Mouse (Mus musculus) heart, embryonic 15.5 days (tissue): ENCODE data around the gene Trim38. TPM values are rescaled to one million over a fixed set of nuclear protein-coding genes. Genes with fewer than 3 reads are reported as not detected.
"Not testable (repeated sequence)": the region's sequence is repeated elsewhere in the genome, so short reads cannot be mapped to it uniquely, and the experiment has no call there.

Source experiments
- ATAC-seq: fragments of 200-750 bp; cut with Nextera tagmentation; replicated peaks from 2 replicates; pipeline ENCODE4 v1.8.0; 2017; ENCODE audit warnings: low read depth, moderate TSS enrichment; ENCODE audit not compliant: insufficient number of reproducible peaks, insufficient read depth, low FRiP score
- H3K27ac ChIP-seq: fragments of 300-500 bp; sonication (generic); 2 replicates; pipeline ENCODE4 v1.5.1; 2015; ENCODE audit warnings: mild to moderate bottlenecking, inconsistent platforms
- H3K27me3 ChIP-seq: fragments of 300-500 bp; sonication (generic); 2 replicates; pipeline ENCODE4 v1.6.1; 2015; ENCODE audit warnings: inconsistent platforms
- H3K36me3 ChIP-seq: fragments of 300-500 bp; sonication (generic); 2 replicates; pipeline ENCODE4 v1.6.1; 2015; ENCODE audit warnings: mild to moderate bottlenecking, inconsistent platforms
- H3K4me1 ChIP-seq: fragments of 300-500 bp; sonication (generic); replicated peaks from 2 replicates; pipeline ENCODE4 v1.6.1; 2015; ENCODE audit warnings: inconsistent platforms
- H3K4me2 ChIP-seq: fragments of 300-500 bp; sonication (generic); 2 replicates; pipeline ENCODE4 v1.6.1; 2015; ENCODE audit warnings: inconsistent platforms, mild to moderate bottlenecking, moderate library complexity
- H3K4me3 ChIP-seq: fragments of 300-500 bp; sonication (generic); 2 replicates; pipeline ENCODE4 v1.5.1; 2015; ENCODE audit warnings: mild to moderate bottlenecking, inconsistent platforms
- H3K9ac ChIP-seq: fragments of 300-500 bp; sonication (generic); 2 replicates; pipeline ENCODE4 v1.6.1; 2015; ENCODE audit warnings: mild to moderate bottlenecking, inconsistent platforms
- H3K9me3 ChIP-seq: fragments of 300-500 bp; sonication (generic); replicated peaks from 2 replicates; pipeline ENCODE4 v1.6.1; 2016; ENCODE audit warnings: inconsistent platforms
- WGBS: fragments of 180-500 bp; shearing (Covaris S2); methylation state at CpG from one replicate; pipeline ENCODE4 v1.1.7; 2015; ENCODE audit warnings: mixed read lengths; 5-methylcytosine and 5-hydroxymethylcytosine counted together
- polyA plus RNA-seq: library from polyadenylated mRNA; unstranded; fragments of >200 nt; fragmentation: Nextera tagmentation; extraction: Ambion mirVana; gene quantifications from 2 replicates; pipeline ENCODE4 v1.2.1, GENCODE M21; 2015

Gene Trim38
- polyA plus RNA-seq, 1 experiment from 2014 or later = not detected

DNA sequence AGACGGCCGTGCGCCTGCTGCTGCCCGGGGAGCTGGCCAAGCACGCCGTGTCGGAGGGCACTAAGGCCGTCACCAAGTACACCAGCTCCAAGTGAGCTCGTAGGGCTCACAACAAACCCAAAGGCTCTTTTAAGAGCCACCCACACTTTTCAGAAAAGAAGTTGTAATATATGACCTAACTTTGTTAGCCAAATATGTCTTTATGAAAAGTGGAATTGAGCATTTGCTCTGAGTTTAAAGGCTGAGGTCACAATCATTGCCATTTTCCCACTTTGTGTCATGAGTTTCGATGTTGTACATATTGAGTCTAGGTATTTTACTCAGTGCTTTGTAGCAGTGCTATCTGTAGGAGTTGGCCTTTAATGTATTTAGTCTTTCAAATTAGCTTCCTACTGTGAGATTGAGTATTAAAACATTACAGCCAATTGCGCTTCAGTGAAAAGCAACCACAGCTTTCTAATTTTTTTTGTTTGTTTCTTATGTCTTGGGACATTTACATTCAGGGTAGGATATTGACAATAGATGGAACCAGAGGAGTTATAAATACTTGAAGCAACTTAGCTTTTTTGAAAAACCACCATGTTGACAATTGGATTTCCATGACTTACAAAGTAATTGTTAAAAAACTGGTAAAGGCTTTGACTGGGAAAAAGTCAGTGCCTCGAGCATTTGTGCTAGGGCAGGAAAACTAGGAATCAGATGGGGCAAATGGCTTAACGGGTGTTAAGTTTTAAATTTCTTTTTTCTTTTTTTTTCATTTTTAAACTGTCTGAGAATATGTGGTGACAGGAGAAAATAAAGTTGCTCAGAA lies 22.4 kb upstream of the Trim38 start:
- H3K4me3 ChIP-seq = peak overlapping the region; percentile 39
- WGBS = 7% methylated on average over 13 of the region's 13 CpGs
- H3K4me1 ChIP-seq = peaks cover 21% of the 10 kb centered on the region
- H3K27ac ChIP-seq = peak overlapping the region; percentile 99
- no peaks in the 10 kb centered on the region for H3K36me3 ChIP-seq
- no peaks in the 10 kb centered on the region for H3K27me3 ChIP-seq
- peak overlapping the region; percentile 50; the same call in 1 of the 2 replicates for H3K9ac ChIP-seq
- peak; percentile 17 for ATAC-seq
- no peaks in the 10 kb centered on the region for H3K9me3 ChIP-seq
- peak overlapping the region; percentile 70 for H3K4me2 ChIP-seq

- H3K36me3 ChIP-seq = no peaks in the 10 kb centered on the region
- H3K9ac ChIP-seq = no peak overlapping the region
- H3K27ac ChIP-seq = peak overlapping the region; percentile 99
- no peaks in the 10 kb centered on the region for H3K27me3 ChIP-seq
- no peak overlapping the region for H3K4me3 ChIP-seq
- H3K4me2 ChIP-seq = peak overlapping the region; percentile 70
- 12% methylated on average over 4 of the region's 4 CpGs for WGBS
- peaks cover 25% of the 10 kb centered on the region for H3K4me1 ChIP-seq
- ATAC-seq = no peak
- H3K9me3 ChIP-seq = no peaks in the 10 kb centered on the region
Measured at GRCm38 (mm10) chr13:23747892-23748288, 21.8 kb upstream of the Trim38 start.

DNA sequence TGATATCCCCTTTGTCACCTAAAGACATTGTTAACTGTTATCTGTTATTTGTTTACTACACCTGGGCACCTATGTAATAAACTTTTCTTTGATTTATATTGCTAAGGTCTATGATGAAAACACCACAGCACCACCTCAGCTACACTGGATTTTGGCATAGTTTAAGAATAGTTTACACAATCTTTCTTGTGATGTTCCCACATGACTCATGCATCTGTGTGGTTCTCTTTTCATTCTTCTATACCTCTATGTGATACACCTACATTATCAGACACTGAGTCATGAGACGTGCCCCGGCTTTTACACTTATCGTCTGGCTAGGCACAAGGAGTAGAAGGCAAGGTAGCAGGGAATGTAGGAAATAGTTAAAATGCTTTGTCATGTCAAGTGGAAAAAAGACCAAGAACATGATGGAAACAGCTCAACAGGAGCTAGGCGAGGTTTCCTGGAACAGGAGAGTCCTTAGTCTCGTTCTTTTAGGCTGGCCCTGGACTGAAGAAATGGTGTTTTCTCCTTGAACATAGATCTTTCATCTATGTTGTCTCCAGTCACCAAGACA lies 20.1 kb upstream of the Trim38 start:
- 86% methylated on average over 5 of the region's 5 CpGs for WGBS
- Histone ChIP-seq H3K36me3 (no peaks in the 10 kb centered on the region), H3K27me3 (no peaks in the 10 kb centered on the region), H3K4me3 (no peak overlapping the region), H3K27ac (peak overlapping the region; percentile 42; the same call in 1 of the 2 replicates), H3K4me1 (peaks cover 20% of the 10 kb centered on the region), H3K9ac (no peak overlapping the region), H3K4me2 (no peak overlapping the region), H3K9me3 (no peaks in the 10 kb centered on the region)
- no peak for ATAC-seq

DNA sequence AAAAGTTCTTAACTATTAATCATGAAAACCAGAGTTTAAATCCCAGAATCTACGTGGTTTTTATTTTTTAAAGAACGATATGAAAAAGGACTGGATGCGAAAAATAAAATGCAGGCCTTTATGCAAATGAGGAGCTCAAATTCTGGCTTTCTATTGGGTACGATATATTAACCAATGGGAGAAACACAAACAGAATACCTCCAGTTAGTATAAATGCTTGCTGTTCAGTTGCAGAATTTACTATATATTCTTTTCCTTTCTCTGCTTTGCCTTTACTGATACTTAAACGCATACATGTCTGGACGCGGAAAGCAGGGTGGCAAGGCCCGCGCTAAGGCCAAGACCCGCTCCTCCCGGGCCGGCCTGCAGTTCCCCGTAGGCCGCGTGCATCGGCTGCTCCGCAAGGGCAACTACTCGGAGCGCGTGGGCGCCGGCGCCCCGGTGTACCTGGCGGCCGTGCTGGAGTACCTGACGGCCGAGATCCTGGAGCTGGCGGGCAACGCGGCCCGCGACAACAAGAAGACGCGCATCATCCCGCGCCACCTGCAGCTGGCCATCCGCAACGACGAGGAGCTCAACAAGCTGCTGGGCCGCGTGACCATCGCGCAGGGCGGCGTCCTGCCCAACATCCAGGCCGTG lies 18.8 kb upstream of the Trim38 start, which contains the start of gene Hist1h2ab:
TSS of gene Hist1h2ab (plus strand) at position 288 of the 639 bp plus-strand sequence.
- peak; percentile 20; the same call in 1 of the 2 replicates for ATAC-seq
- peak within 1 kb of the TSS; percentile 94 for H3K27ac ChIP-seq
- WGBS = 2% methylated on average over 35 of the region's 47 CpGs
- H3K4me2 ChIP-seq = peak within 1 kb of the TSS; percentile 79
- peak within 1 kb of the TSS; percentile 59 for H3K9ac ChIP-seq
- H3K4me1 ChIP-seq = peaks cover 17% of the 10 kb centered on the region
- H3K9me3 ChIP-seq, H3K27me3 ChIP-seq, H3K36me3 ChIP-seq: not testable (repeated sequence)
- H3K4me3 ChIP-seq = peak within 1 kb of the TSS; percentile 50

DNA sequence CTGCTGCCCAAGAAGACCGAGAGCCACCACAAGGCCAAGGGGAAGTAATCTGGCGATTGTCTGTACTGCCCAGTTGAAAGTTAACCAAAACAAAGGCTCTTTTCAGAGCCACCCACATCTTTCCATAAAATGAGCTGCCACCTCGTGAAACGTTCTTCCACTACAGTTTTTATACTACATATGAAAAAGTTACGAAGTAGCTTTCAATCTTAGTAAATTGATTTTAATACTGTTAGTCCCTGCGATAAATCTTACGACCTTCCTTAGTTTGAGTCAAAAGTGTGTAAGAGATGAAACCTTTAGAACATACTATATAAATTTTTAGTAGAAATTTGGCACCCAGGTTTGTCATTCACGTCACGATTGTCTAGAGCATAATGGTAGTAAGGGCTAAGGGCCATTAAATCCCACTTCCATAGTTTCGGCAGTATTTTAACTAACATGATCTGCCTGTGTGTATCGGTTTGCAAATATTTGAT lies 18.2 kb upstream of the Trim38 start:
- H3K27me3 ChIP-seq = no peaks in the 10 kb centered on the region
- H3K9me3 ChIP-seq = no peaks in the 10 kb centered on the region
- ATAC-seq = no peak
- H3K4me3 ChIP-seq = peak overlapping the region; percentile 50
- WGBS = 2% methylated on average over 11 of the region's 11 CpGs
- peak overlapping the region; percentile 59 for H3K9ac ChIP-seq
- peak overlapping the region; percentile 79 for H3K4me2 ChIP-seq
- peaks cover 17% of the 10 kb centered on the region for H3K4me1 ChIP-seq
- H3K36me3 ChIP-seq = no peaks in the 10 kb centered on the region
- H3K27ac ChIP-seq = peak overlapping the region; percentile 94

- peak; percentile 83 for ATAC-seq
- peak within 1 kb of the TSS; percentile 79 for H3K4me2 ChIP-seq
- H3K9ac ChIP-seq = peak within 1 kb of the TSS; percentile 59
- H3K9me3 ChIP-seq, H3K36me3 ChIP-seq, H3K27me3 ChIP-seq: not testable (repeated sequence)
- H3K27ac ChIP-seq = peak within 1 kb of the TSS; percentile 94
- H3K4me3 ChIP-seq = peak within 1 kb of the TSS; percentile 50
- peaks cover 15% of the 10 kb centered on the region for H3K4me1 ChIP-seq
- under 1% methylated on average over 16 of the region's 47 CpGs for WGBS
Measured at GRCm38 (mm10) chr13:23752067-23752741, 17.5 kb upstream of the Trim38 start, which contains the start of gene Hist1h3b. Hist1h3b (plus strand) TSS chr13:23752267.

GRCm38 (mm10) chr13:23752742-23753172 lies 17.0 kb upstream of the Trim38 start:
- Histone ChIP-seq H3K4me3 (peak overlapping the region; percentile 41), H3K27me3 (no peaks in the 10 kb centered on the region), H3K36me3 (no peaks in the 10 kb centered on the region), H3K4me2 (peak overlapping the region; percentile 79), H3K9ac (peak overlapping the region; percentile 52), H3K4me1 (peaks cover 17% of the 10 kb centered on the region), H3K27ac (peak overlapping the region; percentile 68), H3K9me3 (no peaks in the 10 kb centered on the region)
- WGBS = 11% methylated on average over 6 of the region's 6 CpGs
- ATAC-seq = no peak

GRCm38 (mm10) chr13:23753314-23754078 lies 16.2 kb upstream of the Trim38 start:
- Histone ChIP-seq H3K27ac (peak overlapping the region; percentile 3; the same call in 1 of the 2 replicates), H3K9me3 (no peaks in the 10 kb centered on the region), H3K9ac (no peak overlapping the region), H3K4me3 (no peak overlapping the region), H3K36me3 (no peaks in the 10 kb centered on the region), H3K4me1 (peaks cover 13% of the 10 kb centered on the region), H3K4me2 (peak overlapping the region; percentile 79), H3K27me3 (no peaks in the 10 kb centered on the region)
- WGBS = 57% methylated on average over 4 of the region's 4 CpGs
- no peak for ATAC-seq

- no peak overlapping the region for H3K4me2 ChIP-seq
- H3K9me3 ChIP-seq = no peaks in the 10 kb centered on the region
- H3K9ac ChIP-seq = no peak overlapping the region
- no peak for ATAC-seq
- H3K4me3 ChIP-seq = no peak overlapping the region
- no peaks in the 10 kb centered on the region for H3K36me3 ChIP-seq
- no peaks in the 10 kb centered on the region for H3K27me3 ChIP-seq
- peaks cover 15% of the 10 kb centered on the region for H3K4me1 ChIP-seq
- H3K27ac ChIP-seq = no peak overlapping the region
Measured at GRCm38 (mm10) chr13:23755000-23755399, 14.7 kb upstream of the Trim38 start.

GRCm38 (mm10) chr13:23756790-23757189 lies 12.9 kb upstream of the Trim38 start, which contains the start of gene Hist1h4b:
Hist1h4b (plus strand) TSS chr13:23757013.
- Histone ChIP-seq H3K27me3 (no peaks in the 10 kb centered on the region), H3K4me2 (peak within 1 kb of the TSS; percentile 73), H3K9ac (peak within 1 kb of the TSS; percentile 60), H3K4me1 (peaks cover 23% of the 10 kb centered on the region), H3K9me3 (no peaks in the 10 kb centered on the region), H3K4me3 (peak within 1 kb of the TSS; percentile 48), H3K36me3 (no peaks in the 10 kb centered on the region), H3K27ac (peak within 1 kb of the TSS; percentile 86)
- peak; percentile 72 for ATAC-seq
- 0% methylated on average over 16 of the region's 22 CpGs for WGBS
